Mouse (Mus musculus): Measurements from ENCODE around the gene Ropn1l.

- TF ChIP-seq GATA1 (IDR thresholded peaks at IDR 0.05; ENCODE audit: borderline replicate concordance, low read length): no peak
- TF ChIP-seq FLI1 (IDR thresholded peaks at IDR 0.05; ENCODE audit: low read length): no peak
Observed at GRCm38 (mm10) chr15:31400974-31401373, 52.6 kb downstream of the Ropn1l start.

All from megakaryocyte, embryonic 14.5 days (primary cell).